Mouse (Mus musculus) kidney, adult 2 months (tissue): ENCODE data around the gene Tubb1. TPM values are rescaled to one million over a fixed set of nuclear protein-coding genes. Genes with fewer than 3 reads are reported as not detected.

Experiments used
- DNase-seq: peaks from one replicate; pipeline ENCODE4 v3.0.0; 2021
- H3K27ac ChIP-seq: fragments of 200-500 bp; 2 replicates; pipeline ENCODE4 v1.5.1; 2012; ENCODE audit warnings: low read depth, low read length, control low read depth, inconsistent platforms; ENCODE audit not compliant: insufficient read depth
- H3K27me3 ChIP-seq: fragments of 200-500 bp; replicated peaks from 2 replicates; pipeline ENCODE4 v1.6.1; 2012; ENCODE audit warnings: mild to moderate bottlenecking, moderate library complexity, low read length, inconsistent platforms; ENCODE audit not compliant: control insufficient read depth, insufficient read depth
- H3K36me3 ChIP-seq: fragments of 200-500 bp; 2 replicates; pipeline ENCODE4 v1.6.1; 2012; ENCODE audit warnings: mild to moderate bottlenecking, moderate library complexity, low read length, inconsistent platforms; ENCODE audit not compliant: control insufficient read depth, insufficient read depth
- H3K4me1 ChIP-seq: fragments of 200-500 bp; 2 replicates; pipeline ENCODE4 v1.6.1; 2011; ENCODE audit warnings: low read length; ENCODE audit not compliant: control insufficient read depth, insufficient read depth
- H3K4me3 ChIP-seq: fragments of 200-500 bp; 2 replicates; pipeline ENCODE4 v1.5.1; 2011; ENCODE audit warnings: mild to moderate bottlenecking, low read depth, low read length, control low read depth; ENCODE audit not compliant: insufficient read depth
- CTCF ChIP-seq: fragments of 200-500 bp; conservative IDR thresholded peaks from 2 replicates; pipeline ENCODE4 v1.5.1; 2011; ENCODE audit warnings: low read depth, mild to moderate bottlenecking, control low read depth, low read length, moderate library complexity, mixed read lengths; ENCODE audit not compliant: insufficient read depth, insufficient read length
- POLR2A ChIP-seq: fragments of 200-500 bp; IDR thresholded peaks from one replicate; pipeline ENCODE4 v1.6.1; 2011; ENCODE audit warnings: low read depth, low read length, control low read depth
- WGBS: fragments of 180-500 bp; shearing (Covaris S2); methylation state at CpG from one replicate; pipeline ENCODE4 v1.1.7; 2018; 5-methylcytosine and 5-hydroxymethylcytosine counted together
- polyA plus RNA-seq: library from polyadenylated mRNA; depleted of rRNA; stranded (reverse); fragments of >200 nt; gene quantifications from 2 replicates; pipeline ENCODE4 v1.2.3, GENCODE M21; 2012; rRNA removed

Gene Tubb1
- polyA plus RNA-seq, 1 experiment: 0.61 TPM

DNA sequence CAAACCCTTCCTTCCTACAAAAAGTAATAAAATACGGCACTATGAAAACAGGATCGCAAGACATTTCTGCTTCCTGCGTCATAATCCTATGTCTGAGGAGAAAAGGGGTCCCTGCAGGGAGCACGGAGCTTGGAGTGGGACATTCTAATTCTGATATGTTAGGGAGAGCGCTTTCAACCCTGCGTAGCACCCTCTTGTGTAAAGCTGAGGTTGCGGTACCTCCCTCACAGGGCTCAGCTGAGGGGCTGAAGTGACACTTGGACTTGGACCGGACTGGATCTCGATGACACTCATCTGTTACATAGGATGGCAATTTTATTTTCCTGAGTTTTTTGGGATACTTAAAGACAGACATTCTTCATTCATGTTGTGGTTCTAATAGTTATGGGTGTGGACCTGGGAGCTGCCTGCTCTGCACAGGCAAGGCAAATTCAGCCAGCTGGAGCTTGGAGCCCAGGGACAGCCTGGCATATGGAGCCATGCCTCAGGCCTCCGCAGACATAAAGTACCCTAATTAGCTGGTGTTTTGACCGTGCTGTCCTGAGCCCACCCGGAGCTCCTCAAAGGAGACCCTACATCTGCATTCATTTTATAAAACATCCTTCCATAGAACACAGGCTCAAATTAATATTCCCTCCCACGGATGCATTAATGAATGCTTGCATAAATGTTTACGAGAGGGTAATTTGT, 50.5 kb downstream of the Tubb1 start:
- Histone ChIP-seq H3K4me1 (no peaks in the 10 kb centered on the region), H3K4me3 (no peak overlapping the region), H3K27me3 (no peaks in the 10 kb centered on the region), H3K36me3 (no peaks in the 10 kb centered on the region), H3K27ac (no peak overlapping the region)
- TF ChIP-seq POLR2A: no peak
- no peak for TF ChIP-seq CTCF
- 87% methylated on average over 14 of the region's 14 CpGs for WGBS
- DNase-seq: no peak

DNA sequence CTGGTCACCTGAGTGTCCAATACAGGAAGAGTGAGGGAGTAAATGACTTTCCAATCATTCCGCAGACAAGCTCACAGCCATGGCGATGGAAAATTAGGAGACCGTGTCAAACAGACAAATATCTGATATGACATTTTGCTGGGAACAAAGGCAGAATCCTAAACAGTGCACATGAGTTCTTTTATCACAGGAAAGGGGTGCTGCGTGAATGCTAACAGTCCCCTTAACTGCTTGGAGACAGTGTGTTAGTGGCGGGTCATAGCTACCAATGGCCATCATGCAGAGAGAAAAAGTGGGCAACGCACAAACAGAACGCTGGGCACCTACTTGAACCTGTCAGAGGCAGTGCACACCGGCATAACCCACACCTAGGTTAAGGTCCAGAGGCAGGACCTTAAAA, 51.0 kb downstream of the Tubb1 start:
- no peak for TF ChIP-seq CTCF
- TF ChIP-seq POLR2A: no peak
- Histone ChIP-seq H3K27me3 (no peaks in the 10 kb centered on the region), H3K36me3 (no peaks in the 10 kb centered on the region), H3K4me3 (no peak overlapping the region), H3K4me1 (no peaks in the 10 kb centered on the region), H3K27ac (no peak overlapping the region)
- no peak for DNase-seq
- 93% methylated on average over 8 of the region's 8 CpGs for WGBS

DNA sequence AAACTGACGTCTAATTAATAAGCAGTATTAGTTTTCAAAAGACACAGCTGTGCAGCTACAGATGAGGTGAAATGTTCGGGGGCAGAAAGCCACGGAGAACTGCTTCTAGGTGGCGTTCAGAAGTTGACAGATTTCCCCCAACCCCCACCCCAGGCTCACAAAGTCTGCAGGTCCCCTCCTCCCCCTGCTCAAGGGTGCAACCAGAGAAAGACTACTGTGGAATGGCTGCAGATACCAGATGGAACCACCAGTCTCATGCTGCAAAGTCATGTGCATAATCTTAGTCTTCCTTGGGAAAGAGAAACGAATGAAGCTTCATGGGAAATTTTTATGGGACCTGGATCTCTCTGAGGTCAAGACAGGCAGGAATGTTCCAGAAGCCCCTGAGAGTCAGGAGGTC, 51.8 kb downstream of the Tubb1 start:
- 42% methylated on average over 5 of the region's 5 CpGs for WGBS
- Histone ChIP-seq H3K4me3 (no peak overlapping the region), H3K27ac (no peak overlapping the region), H3K36me3 (no peaks in the 10 kb centered on the region), H3K27me3 (no peaks in the 10 kb centered on the region), H3K4me1 (no peaks in the 10 kb centered on the region)
- TF ChIP-seq POLR2A: no peak
- TF ChIP-seq CTCF: no peak
- DNase-seq: no peak

DNA sequence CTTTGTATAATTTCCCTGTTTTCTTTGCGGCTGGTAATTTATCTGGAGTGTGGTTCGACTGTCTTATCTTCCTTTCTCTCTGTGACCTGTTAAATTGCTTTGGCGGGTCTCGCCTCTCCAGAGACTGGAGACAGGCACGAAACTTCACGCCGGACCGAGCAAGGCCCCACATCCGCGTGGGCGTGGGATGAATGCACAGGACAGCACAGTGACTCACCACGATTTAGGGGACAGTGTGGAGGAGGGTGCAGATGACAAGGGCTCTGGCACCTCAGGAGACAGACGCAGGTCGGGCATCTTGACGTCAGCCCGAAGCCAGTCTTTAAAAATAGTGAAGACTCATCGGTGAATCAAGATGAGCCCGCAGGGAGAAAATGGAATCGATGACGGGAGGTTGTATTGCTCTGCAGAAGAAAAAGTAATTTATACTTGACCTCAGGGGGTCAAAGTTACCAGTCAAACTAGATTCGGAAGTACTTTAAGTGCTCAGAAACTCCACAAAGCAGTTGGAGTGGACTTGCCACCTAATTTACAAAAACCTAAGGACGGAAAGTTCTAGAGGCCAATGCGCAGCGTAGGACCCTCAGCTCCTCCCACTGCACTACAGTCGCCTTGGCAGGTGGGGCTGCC, 52.5 kb downstream of the Tubb1 start:
- WGBS: 45% methylated on average over 25 of the region's 25 CpGs
- Histone ChIP-seq H3K36me3 (no peaks in the 10 kb centered on the region), H3K27ac (no peak overlapping the region), H3K4me1 (no peaks in the 10 kb centered on the region), H3K27me3 (no peaks in the 10 kb centered on the region), H3K4me3 (no peak overlapping the region)
- no peak for TF ChIP-seq CTCF
- no peak for TF ChIP-seq POLR2A
- no peak for DNase-seq

Other genes starting within 250 kb of the Tubb1 start
- gene Gnas, start 166.4 kb upstream of the Tubb1 start, polyA plus RNA-seq: 872 and 1,035 TPM in 2 replicates
- not detected in 2 replicates for gene Gm20721, start 104.0 kb upstream of the Tubb1 start, polyA plus RNA-seq
- 45.4 and 48.1 TPM in 2 replicates for gene Nelfcd, start 34.9 kb upstream of the Tubb1 start, polyA plus RNA-seq
- gene Ctsz, start 11.7 kb upstream of the Tubb1 start, polyA plus RNA-seq: 265 and 268 TPM in 2 replicates
- 806 and 1,071 TPM in 2 replicates for gene Atp5e, start 13.4 kb downstream of the Tubb1 start, polyA plus RNA-seq
- gene Prelid3b, start 22.4 kb downstream of the Tubb1 start, polyA plus RNA-seq: 39.9 and 48.1 TPM in 2 replicates
- gene Zfp831, start 192.8 kb downstream of the Tubb1 start, polyA plus RNA-seq: 0.03 and 0.34 TPM in 2 replicates